Mouse (Mus musculus) cerebellum, adult 2 months (tissue): Measurements from ENCODE around the gene Pdk4. TPM values are rescaled to one million over a fixed set of nuclear protein-coding genes. Genes with fewer than 3 reads are reported as not detected.

Experiments used
- DNase-seq, 2 experiments: peaks; one replicate each; pipeline ENCODE4 v3.0.0; 2021
- H3K27ac ChIP-seq: fragments of 200-500 bp; 2 replicates; pipeline ENCODE4 v1.5.1; 2012; ENCODE audit warnings: low read length, control low read depth, inconsistent platforms; ENCODE audit not compliant: insufficient read depth
- H3K27me3 ChIP-seq: fragments of 200-500 bp; 2 replicates; pipeline ENCODE4 v1.6.1; 2012; ENCODE audit warnings: inconsistent platforms, mild to moderate bottlenecking, low read length, moderate library complexity; ENCODE audit not compliant: control insufficient read depth, insufficient read depth
- H3K4me1 ChIP-seq: fragments of 200-500 bp; 2 replicates; pipeline ENCODE4 v1.6.1; 2011; ENCODE audit warnings: low read length; ENCODE audit not compliant: control insufficient read depth, insufficient read depth
- H3K4me3 ChIP-seq: fragments of 200-500 bp; replicated peaks from 2 replicates; pipeline ENCODE3; 2011; ENCODE audit warnings: mild to moderate bottlenecking, low read depth, low read length, control low read depth; ENCODE audit not compliant: insufficient read depth
- CTCF ChIP-seq: fragments of 200-500 bp; IDR thresholded peaks from 2 replicates; pipeline ENCODE4 v1.5.1; 2011; ENCODE audit warnings: low read depth, mild to moderate bottlenecking, control low read depth, low read length, moderate library complexity, borderline replicate concordance; ENCODE audit not compliant: insufficient read depth
- POLR2A ChIP-seq: fragments of 200-500 bp; IDR thresholded peaks from 2 replicates; pipeline ENCODE4 v1.6.1; 2011; ENCODE audit warnings: low read length, control low read depth, borderline replicate concordance; ENCODE audit not compliant: insufficient read depth
- WGBS: fragments of 180-500 bp; shearing (Covaris S2); methylation state at CpG from one replicate; pipeline ENCODE4 v1.1.7; 2018; 5-methylcytosine and 5-hydroxymethylcytosine counted together
- polyA plus RNA-seq: library from polyadenylated mRNA; depleted of rRNA; stranded (reverse); fragments of >200 nt; gene quantifications from 2 replicates; pipeline ENCODE4 v1.2.3, GENCODE M21; 2012

Pdk4 gene
- polyA plus RNA-seq, 1 experiment: 6.5 TPM

GRCm38 (mm10) chr6:5472692-5473091 is 23.4 kb downstream of the Pdk4 start:
- WGBS: 93% methylated on average over 2 of the region's 2 CpGs
- no peak for DNase-seq
- TF ChIP-seq CTCF (no peak), POLR2A (no peak)
- Histone ChIP-seq H3K27ac (no peak overlapping the region), H3K27me3 (no peaks in the 10 kb centered on the region), H3K4me1 (no peaks in the 10 kb centered on the region), H3K4me3 (no peak overlapping the region)

GRCm38 (mm10) chr6:5470480-5471318 is 25.4 kb downstream of the Pdk4 start:
- H3K4me3 ChIP-seq: no peak overlapping the region
- H3K27ac ChIP-seq: no peak overlapping the region
- no peaks in the 10 kb centered on the region for H3K4me1 ChIP-seq
- 62% methylated on average over 10 of the region's 10 CpGs for WGBS
- DNase-seq: no peak
- TF ChIP-seq POLR2A (no peak), CTCF (no peak)
- H3K27me3 ChIP-seq: no peaks in the 10 kb centered on the region

GRCm38 (mm10) chr6:5455836-5456235 is 40.3 kb downstream of the Pdk4 start:
- Histone ChIP-seq H3K4me3 (no peak overlapping the region), H3K4me1 (no peaks in the 10 kb centered on the region), H3K27me3 (no peaks in the 10 kb centered on the region), H3K27ac (no peak overlapping the region)
- WGBS: 81% methylated on average over 3 of the region's 3 CpGs
- DNase-seq: no peak
- TF ChIP-seq CTCF (no peak), POLR2A (no peak)

- TF ChIP-seq POLR2A (no peak), CTCF (no peak)
- DNase-seq: no peak
These were observed 46.2 kb downstream of the Pdk4 start for GRCm38 (mm10) chr6:5449878-5450277.

GRCm38 (mm10) chr6:5448396-5448795 is 47.7 kb downstream of the Pdk4 start:
- no peaks in the 10 kb centered on the region for H3K4me1 ChIP-seq
- no peak for DNase-seq
- no peak overlapping the region for H3K4me3 ChIP-seq
- WGBS: 58% methylated on average over 4 of the region's 4 CpGs
- H3K27ac ChIP-seq: no peak overlapping the region
- H3K27me3 ChIP-seq: no peaks in the 10 kb centered on the region
- TF ChIP-seq CTCF (no peak), POLR2A (no peak)

More at GRCm38 (mm10) chr6:5449878-5450277, 46.2 kb downstream of the Pdk4 start:
- 94% methylated on average over 5 of the region's 5 CpGs for WGBS
- Histone ChIP-seq H3K4me1 (no peaks in the 10 kb centered on the region), H3K4me3 (no peak overlapping the region), H3K27ac (no peak overlapping the region), H3K27me3 (no peaks in the 10 kb centered on the region)

- H3K27me3 ChIP-seq: no peaks in the 10 kb centered on the region
- peak in 1 of 2 experiments; percentile 13 for DNase-seq
- H3K27ac ChIP-seq: peak overlapping the region; percentile 28; the same call in 1 of the 2 replicates
- H3K4me3 ChIP-seq: no peak overlapping the region
- H3K4me1 ChIP-seq: no peaks in the 10 kb centered on the region
- WGBS: 36% methylated on average over 6 of the region's 6 CpGs
- TF ChIP-seq CTCF (no peak), POLR2A (no peak)
These were observed 48.6 kb downstream of the Pdk4 start for GRCm38 (mm10) chr6:5447546-5447945.

- Histone ChIP-seq H3K4me3 (no peak overlapping the region), H3K4me1 (no peaks in the 10 kb centered on the region), H3K27ac (no peak overlapping the region), H3K27me3 (no peaks in the 10 kb centered on the region)
- WGBS: 76% methylated on average over 4 of the region's 4 CpGs
- DNase-seq: no peak
- no peak for TF ChIP-seq POLR2A
- no peak for TF ChIP-seq CTCF
These were observed 49.1 kb downstream of the Pdk4 start for GRCm38 (mm10) chr6:5447013-5447412.

- TF ChIP-seq POLR2A (no peak), CTCF (no peak)
- Histone ChIP-seq H3K27me3 (no peaks in the 10 kb centered on the region), H3K27ac (no peak overlapping the region), H3K4me1 (no peaks in the 10 kb centered on the region), H3K4me3 (no peak overlapping the region)
- no peak for DNase-seq
- WGBS: 87% methylated on average over 5 of the region's 5 CpGs
These were observed 51.7 kb downstream of the Pdk4 start for GRCm38 (mm10) chr6:5444331-5444898.
